Mouse (Mus musculus) layer of hippocampus, adult 9-10 months (tissue): ENCODE measurements around the gene Nt5dc2.

ENCODE experiments used
- DNase-seq: peaks from one replicate; pipeline ENCODE4 v3.0.0; 2022; ENCODE audit warnings: low spot score

Nt5dc2 gene

GRCm38 (mm10) chr14:31130236-31131220, at the start of gene Nt5dc2:
TSS of gene Nt5dc2 (plus strand) at chr14:31131053.
- no peak for DNase-seq

GRCm38 (mm10) chr14:31081147-31081546, 49.7 kb upstream of the Nt5dc2 start:
- no peak for DNase-seq

GRCm38 (mm10) chr14:31087433-31087832, 43.4 kb upstream of the Nt5dc2 start:
- DNase-seq = no peak

GRCm38 (mm10) chr14:31088515-31088914, 42.3 kb upstream of the Nt5dc2 start:
- no peak for DNase-seq

DNA sequence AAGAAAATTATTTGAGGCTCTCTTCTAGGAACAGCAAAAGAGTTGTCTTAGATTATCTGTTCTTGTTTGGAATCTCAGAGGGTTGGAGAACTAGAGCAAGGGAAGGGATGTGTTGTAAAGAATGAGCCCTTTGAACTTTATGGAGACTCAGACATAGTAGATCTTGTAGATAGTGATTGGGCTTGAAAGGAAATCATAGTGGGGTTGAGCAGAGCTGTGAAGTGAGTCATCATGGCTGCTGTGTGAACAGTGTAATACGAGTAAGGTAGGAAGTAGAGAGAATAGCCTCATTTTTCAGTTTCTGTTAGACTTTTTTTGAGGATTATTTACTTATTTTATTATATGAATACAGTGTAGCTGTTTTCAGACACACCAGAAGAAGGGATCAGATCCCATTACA, 40.9 kb upstream of the Nt5dc2 start:
- no peak for DNase-seq

DNA sequence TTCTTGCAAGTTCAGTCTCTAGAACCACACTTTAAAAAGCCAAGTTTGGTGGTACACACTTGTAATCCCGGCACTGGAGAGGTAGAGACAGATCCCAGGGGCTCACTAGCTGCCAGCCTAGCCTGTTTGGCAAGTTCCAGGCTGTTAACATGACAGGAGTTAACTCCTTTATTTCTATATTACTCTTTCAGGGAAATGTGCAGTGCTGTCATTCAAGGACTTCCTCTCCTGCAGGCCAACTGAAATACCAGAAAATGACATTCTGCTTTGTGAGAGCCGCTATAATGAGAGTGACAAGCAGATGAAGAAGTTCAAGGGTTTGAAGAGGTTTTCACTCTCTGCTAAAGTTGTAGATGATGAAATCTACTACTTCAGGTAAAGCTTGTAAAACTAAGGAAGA, 25.7 kb upstream of the Nt5dc2 start:
- no peak for DNase-seq

DNA sequence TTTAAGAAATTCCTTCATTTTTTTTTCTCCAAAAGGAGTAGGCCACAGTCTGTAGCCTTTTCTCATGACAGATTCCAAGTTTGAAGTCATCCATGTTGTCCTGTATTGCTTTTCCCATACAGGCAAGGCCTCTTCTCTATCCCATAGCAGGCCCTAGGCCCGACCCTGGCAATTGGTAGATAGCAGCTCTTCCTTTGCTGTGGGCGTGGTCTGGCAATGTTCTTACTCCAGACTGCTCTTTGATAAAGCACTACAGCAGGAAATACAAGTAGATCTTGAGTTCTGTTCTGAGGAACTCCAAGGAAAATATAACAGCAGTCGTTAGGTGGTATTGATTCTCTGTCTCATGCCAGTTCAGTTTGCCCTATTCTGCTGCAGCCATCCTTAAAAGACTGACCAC, 20.2 kb upstream of the Nt5dc2 start:
- no peak for DNase-seq

- no peak for DNase-seq
Observed at GRCm38 (mm10) chr14:31112187-31112586, 18.7 kb upstream of the Nt5dc2 start.

DNA sequence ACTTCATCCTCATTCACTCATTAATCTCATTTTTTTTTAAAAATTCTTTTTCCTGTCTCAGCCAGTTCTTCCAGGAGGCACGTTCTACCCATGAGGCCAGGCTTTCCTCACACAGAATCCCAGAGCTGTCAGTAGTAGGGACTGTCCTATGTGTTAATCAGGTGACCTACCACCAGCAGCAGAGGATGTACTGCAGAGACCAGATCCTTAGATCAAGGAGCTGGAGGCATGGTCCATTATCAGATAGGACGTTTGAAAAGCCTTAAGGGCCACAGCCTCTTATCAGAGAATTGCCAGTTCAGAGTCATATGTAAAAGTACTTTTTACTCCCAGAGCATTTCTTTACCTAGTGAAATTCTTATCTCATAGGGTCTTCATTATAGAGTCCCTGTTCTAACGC, 16.8 kb upstream of the Nt5dc2 start:
- no peak for DNase-seq

DNA sequence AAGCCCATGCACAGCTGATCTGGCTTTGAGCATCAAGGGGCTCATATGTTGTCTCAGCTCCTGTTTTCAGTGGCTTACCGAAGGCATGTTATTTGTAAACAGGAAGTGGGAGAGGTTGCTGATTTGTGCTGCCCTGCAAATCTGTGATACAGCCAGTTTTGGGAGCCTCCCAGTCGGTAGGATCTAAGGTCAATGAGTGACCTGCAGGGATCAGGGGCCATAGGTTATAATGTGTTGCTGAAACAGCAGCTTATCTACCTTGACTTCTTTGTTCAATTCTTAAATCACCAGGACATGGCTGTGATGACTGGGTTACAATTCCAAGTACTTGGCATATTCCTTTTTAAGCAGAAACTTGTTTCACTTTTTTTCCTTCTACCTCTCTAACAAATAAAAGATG, 15.3 kb upstream of the Nt5dc2 start:
- DNase-seq = no peak

- no peak for DNase-seq
Observed at GRCm38 (mm10) chr14:31125106-31126075, 5.5 kb upstream of the Nt5dc2 start.

- DNase-seq = no peak
Observed at GRCm38 (mm10) chr14:31126826-31127225, 4.0 kb upstream of the Nt5dc2 start.

DNA sequence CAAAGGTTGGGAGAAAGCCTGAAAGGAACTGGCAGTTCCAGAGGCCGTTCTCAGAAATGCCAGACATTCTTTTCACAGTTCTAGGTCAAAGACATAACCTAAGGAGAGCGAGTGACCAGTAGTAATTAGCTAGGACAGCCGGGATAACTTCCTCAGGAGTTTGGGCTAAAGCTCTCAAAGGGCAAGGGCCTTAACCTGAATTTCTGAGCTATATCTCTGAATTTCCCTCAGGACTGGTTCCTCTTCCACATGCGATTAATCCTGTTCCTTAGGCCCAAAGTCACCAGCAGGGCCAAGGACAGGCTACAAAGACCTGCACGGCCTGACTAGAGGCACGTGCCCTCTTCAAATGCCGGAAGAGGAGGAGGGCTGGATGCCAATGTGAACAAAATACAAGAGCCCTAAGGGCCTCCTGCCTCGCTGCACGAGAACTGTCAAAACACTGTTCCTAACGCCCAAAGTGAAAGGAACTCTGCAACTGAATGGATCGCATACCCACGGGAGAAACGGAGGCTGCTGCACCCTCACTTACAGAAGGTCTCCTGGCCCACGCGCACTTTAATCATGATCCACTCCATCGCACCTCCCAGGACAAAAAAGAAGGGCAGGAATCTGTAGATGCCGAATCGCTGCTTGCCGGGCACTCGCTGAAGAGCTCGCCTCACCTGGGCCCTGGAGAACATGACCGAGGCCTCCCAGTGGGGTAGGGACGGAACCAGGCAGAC, 2.6 kb upstream of the Nt5dc2 start:
- DNase-seq = no peak

DNA sequence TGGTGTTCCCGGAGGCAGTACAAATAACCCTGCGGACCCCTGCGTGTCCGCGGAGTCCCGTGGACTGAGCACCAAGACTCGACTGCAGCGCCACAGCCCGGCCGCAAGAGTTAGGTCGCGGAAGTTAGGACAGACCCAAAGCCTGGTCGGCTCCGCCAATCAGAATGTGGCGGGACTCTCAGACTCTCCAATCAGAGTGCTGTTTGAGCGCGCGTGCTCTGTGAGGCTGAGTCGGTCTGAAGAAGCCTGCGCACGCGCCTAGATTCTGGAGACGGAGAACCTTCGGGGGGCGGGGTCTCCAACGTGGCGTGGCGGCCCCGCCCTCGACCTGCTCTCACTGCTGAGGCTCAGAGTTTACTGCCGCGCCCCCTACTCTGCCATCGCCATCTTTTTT, 2.0 kb upstream of the Nt5dc2 start, which contains the start of gene Smim4:
Gene Smim4, minus strand, starts transcription at position 131 of the 394 bp plus-strand sequence.
- DNase-seq = peak; percentile 85

GRCm38 (mm10) chr14:31129326-31130235, 1.3 kb upstream of the Nt5dc2 start:
- no peak for DNase-seq

DNA sequence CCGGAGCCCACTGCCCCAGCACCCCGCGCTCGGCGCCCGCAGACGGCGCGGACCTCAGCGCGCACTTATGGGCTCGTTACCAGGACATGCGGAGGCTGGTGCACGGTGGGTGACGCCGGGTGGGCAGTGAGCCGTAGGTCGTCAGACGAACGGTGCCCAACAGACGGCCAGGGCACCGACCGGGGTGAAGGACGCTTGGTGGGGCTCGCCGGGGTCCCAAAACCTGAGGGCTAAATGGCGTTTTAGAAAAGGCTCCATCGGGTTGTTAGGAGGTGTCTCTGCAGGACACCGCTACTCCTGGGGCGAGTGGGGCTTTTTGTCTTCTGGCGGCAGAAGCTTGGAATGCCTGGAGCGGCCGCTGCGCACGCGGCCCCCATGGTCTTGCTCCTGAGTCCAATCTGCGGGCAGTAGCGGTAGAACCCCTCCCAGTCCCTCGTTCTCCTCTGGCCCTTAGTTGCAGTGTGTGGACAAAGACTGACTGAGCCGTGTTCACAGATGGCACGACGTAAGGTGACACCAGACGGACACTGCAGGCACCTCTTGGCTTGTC, 494 bp downstream of the Nt5dc2 start:
- DNase-seq = no peak

- no peak for DNase-seq
Observed at GRCm38 (mm10) chr14:31132031-31132430, 1.2 kb downstream of the Nt5dc2 start.

- no peak for DNase-seq
Observed at GRCm38 (mm10) chr14:31132491-31132975, 1.7 kb downstream of the Nt5dc2 start.

DNA sequence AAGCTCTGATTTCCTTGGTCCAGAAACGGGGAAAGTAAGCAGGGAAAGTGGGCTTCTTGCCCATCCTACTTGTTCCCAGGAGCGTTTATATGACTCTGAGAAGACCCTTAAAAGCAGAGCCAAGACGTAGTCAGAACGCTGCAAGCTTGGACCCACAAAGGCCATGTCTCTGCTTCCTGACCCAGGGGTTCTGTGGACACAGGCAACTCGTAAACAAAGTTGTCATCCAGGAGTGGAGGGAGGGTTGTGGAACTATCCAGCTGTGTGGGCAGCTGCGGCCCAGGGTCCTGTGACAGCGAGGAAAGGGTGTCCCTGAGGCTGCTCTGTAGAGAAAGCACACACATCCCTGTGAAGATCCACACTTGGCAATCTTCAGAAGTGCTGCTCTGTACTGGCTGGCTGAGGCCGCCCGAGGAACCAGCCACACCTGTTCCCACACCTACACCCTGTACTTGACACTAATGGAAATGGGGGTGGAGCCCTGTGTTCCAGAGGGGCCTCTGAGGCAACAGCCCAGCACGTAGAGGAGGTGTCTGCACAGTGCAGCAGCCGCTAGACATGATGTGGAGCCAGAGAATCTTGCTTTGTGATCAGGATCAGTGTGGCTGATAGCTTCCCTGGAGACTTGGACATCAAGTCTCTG, 2.3 kb downstream of the Nt5dc2 start:
- DNase-seq = no peak
